17 mouse cellular contexts compared by ENCODE assay signal in genomic region chr3:50445050-50445775, GRCm38 (mm10).
"Had no signal": no experiment of that assay in that cellular context is flagged by ENCODE, and none has a peak within 500 bp of the region (broad histone marks: within the 10 kb centered on the region; RNA-seq: fewer than 3 reads in every experiment).

No protein-coding gene starts in this region.

- H3K4me2 ChIP-seq: limb, embryonic 12.5 days; limb, embryonic 15.5 days; liver, embryonic 11.5 days; lung, embryonic 14.5 days; midbrain, embryonic 12.5 days; stomach, embryonic 15.5 days had no signal

- H3K9me3 ChIP-seq: limb, embryonic 12.5 days; limb, embryonic 15.5 days; midbrain, embryonic 12.5 days; stomach, embryonic 15.5 days had no signal

- H3K9ac ChIP-seq: limb, embryonic 12.5 days; limb, embryonic 15.5 days; liver, embryonic 14.5 days; liver, postnatal 0 days; lung, embryonic 14.5 days; midbrain, embryonic 12.5 days; stomach, embryonic 15.5 days had no signal

- H3K27me3 ChIP-seq: limb, embryonic 12.5 days; limb, embryonic 15.5 days; midbrain, embryonic 12.5 days; stomach, embryonic 15.5 days had no signal

- H3K4me3 ChIP-seq: limb, embryonic 12.5 days; limb, embryonic 15.5 days; midbrain, embryonic 12.5 days; stomach, embryonic 15.5 days had no signal

- H3K27ac ChIP-seq: limb, embryonic 12.5 days; limb, embryonic 15.5 days; liver, embryonic 14.5 days; macrophage; midbrain, embryonic 12.5 days; stomach, embryonic 15.5 days had no signal

- DNase-seq: kidney, adult 18-20 months; kidney, adult 9 months; kidney, postnatal 36 days; left cerebral cortex, postnatal 4 days; liver, postnatal 0 days; lung, embryonic 14.5 days; right cerebral cortex, postnatal 25 days; spleen, adult 18-20 months; thymus, postnatal 36 days had no signal

- ATAC-seq: liver, postnatal 0 days; lung, postnatal 0 days had no signal

- H3K36me3 ChIP-seq: limb, embryonic 12.5 days; limb, embryonic 15.5 days; midbrain, embryonic 12.5 days; stomach, embryonic 15.5 days had no signal
